Mouse (Mus musculus) hindbrain, postnatal 0 days (tissue): Measurements from ENCODE around the gene Trhde. TPM values are rescaled to one million over a fixed set of nuclear protein-coding genes. Genes with fewer than 3 reads are reported as not detected.
A peak's percentile ranks its signal among the peaks of the same experiment; 100 is the strongest.

Experiments used
- ATAC-seq: fragments of 200-750 bp; cut with Nextera tagmentation; 2 replicates; pipeline ENCODE4 v1.8.0; 2017; ENCODE audit warnings: mild to moderate bottlenecking, moderate TSS enrichment, moderate library complexity
- DNase-seq: peaks from one replicate; pipeline ENCODE4 v3.0.0-alpha.2; 2015; ENCODE audit warnings: low spot score
- H3K27ac ChIP-seq: fragments of 300-500 bp; sonication (generic); 2 replicates; pipeline ENCODE4 v1.5.1; 2014; ENCODE audit warnings: mild to moderate bottlenecking
- H3K27me3 ChIP-seq: fragments of 300-500 bp; sonication (generic); 2 replicates; pipeline ENCODE4 v1.6.1; 2014; ENCODE audit warnings: low read length, mixed read lengths; ENCODE audit not compliant: insufficient read depth
- H3K36me3 ChIP-seq: fragments of 300-500 bp; sonication (generic); 2 replicates; pipeline ENCODE4 v1.6.1; 2014; ENCODE audit warnings: low read length, mixed read lengths; ENCODE audit not compliant: insufficient read depth
- H3K4me1 ChIP-seq: fragments of 300-500 bp; sonication (generic); 2 replicates; pipeline ENCODE4 v1.6.1; 2014; ENCODE audit warnings: antibody characterized with exemption, low read length, mixed read lengths; ENCODE audit not compliant: insufficient read depth
- H3K4me2 ChIP-seq: fragments of 300-500 bp; sonication (generic); 2 replicates; pipeline ENCODE4 v1.6.1; 2014; ENCODE audit warnings: low read depth, mild to moderate bottlenecking, low read length, moderate library complexity, mixed read lengths
- H3K4me3 ChIP-seq: fragments of 300-500 bp; sonication (generic); 2 replicates; pipeline ENCODE4 v1.5.1; 2014; ENCODE audit warnings: low read length
- H3K9ac ChIP-seq: fragments of 300-500 bp; sonication (generic); replicated peaks from 2 replicates; pipeline ENCODE4 v1.6.1; 2014; ENCODE audit warnings: mild to moderate bottlenecking, low read length, moderate library complexity, mixed read lengths
- H3K9me3 ChIP-seq: fragments of 300-500 bp; sonication (generic); 2 replicates; pipeline ENCODE4 v1.6.1; 2016; ENCODE audit warnings: low read length, mixed read lengths
- CTCF ChIP-seq: IDR thresholded peaks from 2 replicates; pipeline ENCODE4 v1.5.1; 2016; ENCODE audit warnings: antibody characterized with exemption, control low read depth, low read depth
- WGBS: fragments of 180-500 bp; shearing (Covaris S2); extraction: QIAGEN DNeasy Blood & Tissue Kit; methylation state at CpG from one replicate; pipeline ENCODE4 v1.1.7; 2014; 5-methylcytosine and 5-hydroxymethylcytosine counted together
- polyA plus RNA-seq: library from polyadenylated mRNA; unstranded; fragments of >200 nt; fragmentation: Nextera tagmentation; extraction: Ambion mirVana; gene quantifications from 2 replicates; pipeline ENCODE4 v1.2.1, GENCODE M21; 2015
- total RNA-seq: library from RNA; depleted of rRNA; stranded (reverse); fragments of >200 nt; gene quantifications from 2 replicates; pipeline ENCODE4 v1.2.3, GENCODE M21; 2014

Gene Trhde
- total and polyA plus RNA-seq, 2 experiments from 2014 or later, result 6.1 to 26.5 TPM

DNA sequence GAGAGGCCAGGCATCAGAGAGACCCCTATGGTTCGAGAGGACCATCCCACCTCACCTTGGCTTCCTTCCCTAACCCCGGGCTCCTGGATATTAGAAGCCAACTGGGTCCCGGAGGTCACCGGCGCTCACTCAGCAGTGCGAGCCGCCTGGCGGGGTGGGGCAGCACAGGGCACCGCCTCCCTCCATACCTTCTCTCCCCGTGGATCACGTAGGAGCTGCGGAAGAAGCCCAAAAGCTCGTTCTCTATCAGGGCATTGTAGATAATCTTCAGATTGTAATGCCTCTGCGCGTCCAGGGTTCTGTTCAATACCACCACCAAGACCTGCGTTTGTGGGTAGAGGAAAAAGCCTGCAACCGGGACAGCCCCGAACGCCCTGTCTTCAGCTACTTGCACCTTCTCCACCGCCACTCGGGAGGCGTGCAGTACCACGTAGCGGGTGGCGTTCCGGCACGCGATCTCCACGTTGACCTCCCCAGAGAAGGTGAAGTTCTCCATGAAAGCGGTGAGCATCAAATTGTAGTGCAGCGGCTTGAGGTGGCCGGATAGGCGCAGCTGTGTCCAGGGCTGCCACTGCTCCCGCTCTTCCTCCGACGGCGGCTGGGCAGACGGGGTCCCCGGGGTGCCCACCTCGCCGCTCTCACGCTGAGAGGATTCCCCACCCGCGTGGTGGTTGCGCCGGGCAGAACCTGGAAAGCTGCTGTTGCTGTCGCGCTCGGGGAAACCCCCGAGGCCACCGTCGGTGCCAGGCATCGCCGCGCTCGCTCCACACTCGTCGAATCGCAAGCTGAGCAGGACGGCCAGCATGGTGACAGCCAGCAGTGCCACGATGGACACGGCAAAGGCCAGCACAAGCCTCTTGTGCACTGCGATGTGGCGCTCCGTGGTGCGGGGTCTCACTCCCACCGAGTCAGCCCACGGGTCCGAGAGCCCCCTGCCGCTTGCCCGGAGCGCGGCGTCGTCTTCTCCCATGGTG lies 1.5 kb downstream of the Trhde start:
- peak overlapping the region; percentile 59; the same call in 1 of the 2 replicates for H3K27ac ChIP-seq

GRCm38 (mm10) chr10:114799481-114799880 lies 2.6 kb downstream of the Trhde start:
- H3K27ac ChIP-seq, result no peak overlapping the region
- no peaks in the 10 kb centered on the region for H3K9me3 ChIP-seq
- no peaks in the 10 kb centered on the region for H3K36me3 ChIP-seq
- no peaks in the 10 kb centered on the region for H3K4me1 ChIP-seq
- TF ChIP-seq CTCF, result no peak
- DNase-seq, result no peak
- WGBS, result 87% methylated on average over 4 of the region's 4 CpGs
- H3K4me2 ChIP-seq, result peak overlapping the region; percentile 70
- no peaks in the 10 kb centered on the region for H3K27me3 ChIP-seq
- no peak overlapping the region for H3K9ac ChIP-seq
- H3K4me3 ChIP-seq, result peak overlapping the region; percentile 76
- ATAC-seq, result no peak

More for the DNA sequence above, 1.5 kb downstream of the Trhde start:
- 3% methylated on average over 70 of the region's 75 CpGs for WGBS
- no peaks in the 10 kb centered on the region for H3K9me3 ChIP-seq
- no peaks in the 10 kb centered on the region for H3K36me3 ChIP-seq
- peak; percentile 38 for DNase-seq
- ATAC-seq, result peak; percentile 46
- H3K27me3 ChIP-seq, result no peaks in the 10 kb centered on the region
- TF ChIP-seq CTCF, result 0 out of 2 replicates have a peak, but pooled peaks have one; percentile 17
- H3K4me2 ChIP-seq, result peak overlapping the region; percentile 70
- H3K4me1 ChIP-seq, result no peaks in the 10 kb centered on the region
- H3K9ac ChIP-seq, result peak overlapping the region; percentile 60
- peak overlapping the region; percentile 76 for H3K4me3 ChIP-seq

DNA sequence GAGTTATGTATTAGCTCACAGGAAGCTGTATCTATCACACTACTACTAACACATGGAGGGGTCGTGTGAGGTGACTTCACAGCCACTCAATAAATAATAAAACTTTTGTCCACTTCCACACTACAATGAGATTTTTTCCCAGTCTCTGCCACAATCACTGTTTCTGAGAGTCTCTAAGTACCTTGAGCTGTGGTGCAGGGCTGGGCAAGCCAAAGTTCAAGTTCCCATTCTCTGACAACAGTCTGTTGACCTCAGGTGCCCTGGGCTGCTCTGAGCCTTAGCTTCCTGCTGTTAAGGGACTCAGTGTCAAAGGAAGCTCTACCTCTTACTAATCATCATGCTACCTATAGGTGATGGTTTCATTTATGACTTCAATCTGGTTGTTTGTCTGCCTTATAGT lies 3.3 kb downstream of the Trhde start:
- DNase-seq (no peak), ATAC-seq (no peak)
- H3K4me3 ChIP-seq, result peak overlapping the region; percentile 76
- no peaks in the 10 kb centered on the region for H3K27me3 ChIP-seq
- 0 out of 2 replicates have a peak, but pooled peaks cover 4% of the 10 kb centered on the region for H3K4me1 ChIP-seq
- H3K4me2 ChIP-seq, result peak overlapping the region; percentile 70
- H3K36me3 ChIP-seq, result no peaks in the 10 kb centered on the region
- H3K27ac ChIP-seq, result no peak overlapping the region
- no peak overlapping the region for H3K9ac ChIP-seq
- TF ChIP-seq CTCF, result no peak
- H3K9me3 ChIP-seq, result no peaks in the 10 kb centered on the region
- WGBS, result 69% methylated on average over 1 of the region's 1 CpGs

DNA sequence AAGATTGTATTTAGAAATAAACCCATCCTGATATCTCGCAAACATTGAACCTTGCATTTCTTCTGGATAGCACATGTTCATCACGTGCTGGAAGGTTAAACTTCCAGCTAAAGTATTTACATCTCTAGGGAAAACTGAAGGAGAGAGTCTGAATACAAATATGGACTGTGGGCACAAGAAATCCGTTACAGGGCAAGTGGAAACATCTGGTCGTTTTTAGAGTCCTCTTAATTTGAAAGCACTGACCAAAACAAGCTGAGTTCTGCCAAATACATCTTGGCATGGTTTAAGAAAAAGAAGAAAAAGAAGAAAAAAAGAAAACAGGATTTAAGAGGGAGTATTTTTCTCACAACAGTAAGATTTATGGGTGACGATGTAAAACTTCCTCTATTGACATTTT lies 3.9 kb downstream of the Trhde start:
- no peak for TF ChIP-seq CTCF
- no peaks in the 10 kb centered on the region for H3K9me3 ChIP-seq
- 54% methylated on average over 5 of the region's 5 CpGs for whole genome bisulfite sequencing
- ATAC-seq (no peak), DNase-seq (no peak)
- no peak overlapping the region for H3K9ac ChIP-seq
- no peak overlapping the region; the same call in 1 of the 2 replicates for H3K4me3 ChIP-seq
- no peaks in the 10 kb centered on the region for H3K27me3 ChIP-seq
- H3K36me3 ChIP-seq, result no peaks in the 10 kb centered on the region
- H3K4me2 ChIP-seq, result peak overlapping the region; percentile 70
- no peak overlapping the region for H3K27ac ChIP-seq
- H3K4me1 ChIP-seq, result 0 out of 2 replicates have a peak, but pooled peaks cover 4% of the 10 kb centered on the region

DNA sequence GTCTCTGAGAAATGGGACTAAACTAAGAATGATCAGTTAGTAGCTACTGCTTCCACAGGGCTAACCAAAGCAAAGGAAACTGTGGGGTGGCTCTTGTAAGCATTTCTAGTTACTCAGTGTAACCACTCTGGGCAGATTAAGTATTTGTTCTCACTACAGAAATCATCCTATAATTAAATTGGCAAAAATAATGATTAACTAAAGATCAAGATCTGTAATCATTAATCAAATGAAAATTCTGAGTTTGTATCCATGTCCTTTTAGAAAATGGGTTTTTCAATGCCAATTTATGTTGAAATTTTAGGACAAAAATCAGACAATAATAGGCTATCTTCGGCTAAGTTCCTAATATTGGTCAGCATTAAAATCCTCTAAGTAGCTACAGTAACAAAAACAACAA lies 4.4 kb downstream of the Trhde start:
- no peak overlapping the region for H3K9ac ChIP-seq
- TF ChIP-seq CTCF, result no peak
- H3K4me3 ChIP-seq, result no peak overlapping the region
- H3K27me3 ChIP-seq, result no peaks in the 10 kb centered on the region
- DNase-seq (no peak), ATAC-seq (no peak)
- H3K4me2 ChIP-seq, result peak overlapping the region; percentile 35
- no peaks in the 10 kb centered on the region for H3K36me3 ChIP-seq
- H3K4me1 ChIP-seq, result 0 out of 2 replicates have a peak, but pooled peaks cover 4% of the 10 kb centered on the region
- 90% methylated on average over 1 of the region's 1 CpGs for WGBS
- H3K27ac ChIP-seq, result no peak overlapping the region
- H3K9me3 ChIP-seq, result no peaks in the 10 kb centered on the region

- Histone ChIP-seq H3K4me2 (peak overlapping the region; percentile 35), H3K27me3 (no peaks in the 10 kb centered on the region), H3K27ac (no peak overlapping the region), H3K36me3 (no peaks in the 10 kb centered on the region), H3K9ac (no peak overlapping the region), H3K9me3 (no peaks in the 10 kb centered on the region), H3K4me1 (0 out of 2 replicates have a peak, but pooled peaks cover 4% of the 10 kb centered on the region), H3K4me3 (no peak overlapping the region)
- no peak for DNase-seq
- 74% methylated on average over 5 of the region's 5 CpGs for WGBS
- no peak for TF ChIP-seq CTCF
- ATAC-seq, result no peak
Observed at GRCm38 (mm10) chr10:114796872-114797271, 5.2 kb downstream of the Trhde start.
